Mouse (Mus musculus) intestine, postnatal 0 days (tissue): ENCODE measurements around the gene Hnrnpa2b1. TPM values are rescaled to one million over a fixed set of nuclear protein-coding genes. Genes with fewer than 3 reads are reported as not detected.
A peak's percentile ranks its signal among the peaks of the same experiment; 100 is the strongest.

Experiments
- ATAC-seq: fragments of 200-750 bp; cut with Nextera tagmentation; 2 replicates; pipeline ENCODE4 v1.8.0; 2017; ENCODE audit warnings: mild to moderate bottlenecking, moderate TSS enrichment, moderate library complexity
- H3K27ac ChIP-seq: fragments of 300-500 bp; sonication (generic); 2 replicates; pipeline ENCODE4 v1.5.1; 2014; ENCODE audit warnings: mild to moderate bottlenecking, low read depth, low read length, moderate library complexity
- H3K27me3 ChIP-seq: fragments of 300-500 bp; sonication (generic); replicated peaks from 2 replicates; pipeline ENCODE4 v1.6.1; 2014; ENCODE audit warnings: low read length, mixed read lengths; ENCODE audit not compliant: control insufficient read depth, insufficient read depth
- H3K36me3 ChIP-seq: fragments of 300-500 bp; sonication (generic); 2 replicates; pipeline ENCODE4 v1.6.1; 2014; ENCODE audit warnings: mild to moderate bottlenecking, moderate library complexity; ENCODE audit not compliant: control insufficient read depth, insufficient read depth
- H3K4me1 ChIP-seq: fragments of 300-500 bp; sonication (generic); replicated peaks from 2 replicates; pipeline ENCODE4 v1.6.1; 2014; ENCODE audit warnings: antibody characterized with exemption, low read length, mixed read lengths; ENCODE audit not compliant: control insufficient read depth, insufficient read depth
- H3K4me2 ChIP-seq: fragments of 300-500 bp; sonication (generic); replicated peaks from 2 replicates; pipeline ENCODE4 v1.6.1; 2014; ENCODE audit warnings: low read depth, mild to moderate bottlenecking, moderate library complexity
- H3K4me3 ChIP-seq: fragments of 300-500 bp; sonication (generic); 2 replicates; pipeline ENCODE4 v1.5.1; 2014; ENCODE audit warnings: low read depth, low read length
- H3K9ac ChIP-seq: fragments of 300-500 bp; sonication (generic); 2 replicates; pipeline ENCODE4 v1.6.1; 2014; ENCODE audit warnings: mild to moderate bottlenecking, low read depth, low read length
- H3K9me3 ChIP-seq: fragments of 300-500 bp; sonication (generic); 2 replicates; pipeline ENCODE4 v1.6.1; 2016; ENCODE audit warnings: mixed run types; ENCODE audit not compliant: control insufficient read depth
- CTCF ChIP-seq: sonication (generic); IDR thresholded peaks from 2 replicates; pipeline ENCODE4 v1.5.1; 2016; ENCODE audit warnings: low read depth, mild to moderate bottlenecking, control low read depth, antibody characterized with exemption, moderate library complexity
- WGBS: fragments of 180-500 bp; shearing (Covaris S2); extraction: QIAGEN DNeasy Blood & Tissue Kit; methylation state at CpG from one replicate; pipeline ENCODE4 v1.1.7; 2014; 5-methylcytosine and 5-hydroxymethylcytosine counted together
- polyA plus RNA-seq: library from polyadenylated mRNA; unstranded; fragments of >200 nt; fragmentation: Nextera tagmentation; extraction: Ambion mirVana; gene quantifications from 2 replicates; pipeline ENCODE4 v1.2.1, GENCODE M21; 2015

Hnrnpa2b1 gene
- polyA plus RNA-seq, 1 experiment from 2014 or later = 654 TPM

DNA sequence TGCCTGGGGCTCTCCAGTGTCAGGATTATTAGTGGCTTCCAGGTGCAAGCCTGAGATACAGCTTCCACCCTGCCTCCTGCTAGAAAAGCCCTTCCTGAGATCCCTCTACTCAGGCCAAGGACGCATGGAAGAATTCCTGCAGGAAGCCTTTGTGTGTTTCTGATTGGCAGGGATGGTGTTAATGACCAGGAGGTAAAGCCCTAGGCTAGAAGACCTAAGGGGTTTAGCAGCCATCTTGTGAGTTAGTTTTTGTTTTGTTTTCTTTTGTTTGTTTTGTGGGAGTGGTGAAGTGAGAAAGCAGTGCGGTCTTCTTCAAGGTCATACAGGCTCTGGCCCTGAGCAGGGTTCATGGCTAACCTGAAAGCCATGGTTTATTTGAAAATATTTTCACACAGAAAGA lies 37.9 kb upstream of the Hnrnpa2b1 start:
- H3K9ac ChIP-seq = no peak overlapping the region
- no peak overlapping the region for H3K27ac ChIP-seq
- WGBS = 80% methylated on average over 2 of the region's 2 CpGs
- H3K4me1 ChIP-seq = no peaks in the 10 kb centered on the region
- H3K36me3 ChIP-seq = no peaks in the 10 kb centered on the region
- no peak for ATAC-seq
- TF ChIP-seq CTCF = no peak
- no peak overlapping the region for H3K4me3 ChIP-seq
- H3K9me3 ChIP-seq = no peaks in the 10 kb centered on the region
- no peak overlapping the region for H3K4me2 ChIP-seq
- H3K27me3 ChIP-seq = no peaks in the 10 kb centered on the region

- no peaks in the 10 kb centered on the region for H3K9me3 ChIP-seq
- H3K4me1 ChIP-seq = no peaks in the 10 kb centered on the region
- H3K4me2 ChIP-seq = no peak overlapping the region
- ATAC-seq = no peak
- H3K4me3 ChIP-seq = no peak overlapping the region
- no peak overlapping the region for H3K9ac ChIP-seq
- no peak for TF ChIP-seq CTCF
- H3K36me3 ChIP-seq = no peaks in the 10 kb centered on the region
- 31% methylated on average over 1 of the region's 1 CpGs for WGBS
- H3K27me3 ChIP-seq = no peaks in the 10 kb centered on the region
- H3K27ac ChIP-seq = no peak overlapping the region
These were observed 36.0 kb upstream of the Hnrnpa2b1 start for GRCm38 (mm10) chr6:51505671-51506070.

GRCm38 (mm10) chr6:51497321-51498111 lies 27.8 kb upstream of the Hnrnpa2b1 start:
- H3K36me3 ChIP-seq = no peaks in the 10 kb centered on the region
- H3K9me3 ChIP-seq = no peaks in the 10 kb centered on the region
- H3K4me3 ChIP-seq = no peak overlapping the region
- ATAC-seq = peak; percentile 60
- WGBS = 36% methylated on average over 8 of the region's 8 CpGs
- no peaks in the 10 kb centered on the region for H3K27me3 ChIP-seq
- no peaks in the 10 kb centered on the region for H3K4me1 ChIP-seq
- H3K4me2 ChIP-seq = no peak overlapping the region
- TF ChIP-seq CTCF = no peak
- no peak overlapping the region for H3K27ac ChIP-seq
- no peak overlapping the region for H3K9ac ChIP-seq

DNA sequence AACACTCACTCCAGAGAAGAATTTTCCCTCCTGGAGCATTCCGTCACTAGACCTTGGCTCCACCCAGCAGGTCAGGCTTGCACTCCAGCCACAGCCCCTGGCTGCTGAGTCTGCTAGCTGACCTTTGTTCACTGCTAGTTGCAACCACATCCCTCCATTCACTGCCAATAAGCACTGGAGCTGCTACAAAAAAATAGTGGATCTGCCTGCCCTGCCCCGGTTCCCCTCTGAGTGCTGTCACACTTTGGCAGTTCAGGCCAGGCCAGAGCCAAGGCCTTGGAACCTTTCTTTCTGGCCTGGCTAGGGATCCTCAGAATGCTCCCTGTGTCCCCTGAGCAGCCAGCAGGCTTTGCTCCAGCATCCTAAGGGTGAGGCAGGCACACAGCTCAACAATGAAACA lies 20.1 kb upstream of the Hnrnpa2b1 start:
- Histone ChIP-seq H3K4me1 (no peaks in the 10 kb centered on the region), H3K9ac (no peak overlapping the region), H3K4me3 (no peak overlapping the region), H3K27me3 (no peaks in the 10 kb centered on the region), H3K27ac (no peak overlapping the region), H3K36me3 (no peaks in the 10 kb centered on the region), H3K9me3 (no peaks in the 10 kb centered on the region), H3K4me2 (no peak overlapping the region)
- 18% methylated on average over 2 of the region's 2 CpGs for WGBS
- TF ChIP-seq CTCF = no peak
- ATAC-seq = no peak

DNA sequence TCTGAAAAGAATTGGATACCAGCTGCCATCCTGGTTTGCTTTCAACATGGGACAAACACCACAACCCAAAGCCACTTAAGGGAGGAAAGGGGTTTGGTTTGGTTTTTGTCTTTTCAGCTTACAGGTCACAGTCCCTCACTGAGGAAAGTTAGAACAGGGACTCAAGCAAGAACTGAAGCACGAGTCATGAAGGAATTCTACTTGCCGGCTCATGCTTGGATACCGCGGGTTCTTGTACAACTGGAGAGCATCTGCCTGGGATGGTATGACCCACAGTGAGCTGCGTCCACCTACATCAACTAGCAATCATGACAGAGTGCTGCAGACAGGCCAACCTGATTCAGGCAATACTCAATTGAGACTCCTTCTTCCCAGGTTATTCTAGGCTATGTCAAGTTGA lies 17.0 kb upstream of the Hnrnpa2b1 start:
- H3K27me3 ChIP-seq = no peaks in the 10 kb centered on the region
- no peak overlapping the region for H3K9ac ChIP-seq
- H3K4me1 ChIP-seq = no peaks in the 10 kb centered on the region
- H3K36me3 ChIP-seq = peaks cover 8% of the 10 kb centered on the region; the same call in 1 of the 2 replicates
- no peaks in the 10 kb centered on the region for H3K9me3 ChIP-seq
- H3K4me3 ChIP-seq = no peak overlapping the region
- no peak overlapping the region for H3K4me2 ChIP-seq
- ATAC-seq = no peak
- TF ChIP-seq CTCF = no peak
- WGBS = 92% methylated on average over 5 of the region's 5 CpGs
- no peak overlapping the region for H3K27ac ChIP-seq

GRCm38 (mm10) chr6:51486076-51486710 lies 16.5 kb upstream of the Hnrnpa2b1 start:
- ATAC-seq = no peak
- TF ChIP-seq CTCF = no peak
- no peaks in the 10 kb centered on the region for H3K4me1 ChIP-seq
- H3K9me3 ChIP-seq = no peaks in the 10 kb centered on the region
- no peak overlapping the region for H3K4me2 ChIP-seq
- H3K4me3 ChIP-seq = no peak overlapping the region
- no peaks in the 10 kb centered on the region for H3K27me3 ChIP-seq
- 43% methylated on average over 7 of the region's 7 CpGs for WGBS
- H3K9ac ChIP-seq = no peak overlapping the region
- no peak overlapping the region for H3K27ac ChIP-seq
- H3K36me3 ChIP-seq = peaks cover 13% of the 10 kb centered on the region; the same call in 1 of the 2 replicates
